Mouse (Mus musculus): ENCODE data around the gene Myo1f. TPM values are rescaled to one million over a fixed set of nuclear protein-coding genes. Genes with fewer than 3 reads are reported as not detected.

The Myo1f gene
- polyA plus RNA-seq, 1 experiment from 2014 or later, result not detected

DNA sequence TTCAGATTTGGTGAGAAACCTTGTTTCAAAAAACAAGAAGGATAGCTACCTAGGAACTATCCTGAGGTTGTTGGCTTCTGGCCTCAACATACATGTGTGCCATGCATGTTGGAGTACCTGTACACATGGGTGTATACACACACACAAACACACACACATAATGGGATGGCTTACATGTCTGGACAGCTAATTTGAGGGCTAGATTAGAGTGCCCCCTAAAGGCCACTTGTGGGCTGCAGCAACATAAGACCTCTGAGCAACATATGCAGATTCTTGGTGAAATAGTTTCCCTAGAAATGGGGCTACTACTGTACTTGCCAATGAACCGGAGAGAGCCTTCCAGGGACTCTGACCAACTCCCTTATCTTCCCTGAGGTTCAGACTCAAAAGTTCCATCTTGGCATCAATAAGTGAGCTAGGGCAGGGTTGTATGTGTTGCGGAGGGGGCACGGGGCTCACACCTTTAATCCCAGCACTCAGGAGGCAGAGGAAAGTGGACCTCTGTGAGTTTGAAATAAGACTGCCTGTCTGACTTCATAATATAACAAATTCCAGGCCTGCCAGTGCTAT, 16.3 kb upstream of the Myo1f start:
- CTCF ChIA-PET, result interaction anchor here (0.9 to 1.7 kb wide), 9 partner anchors 10 to 106 kb away, joined by 3 to 7 read pairs (median 4); partner anchors contain the start of genes Myo1f and Zfp414
- DNase-seq (ENCODE audit: low read depth, low spot score) (no peak), ATAC-seq (peak; percentile 47)
- in situ Hi-C loops (cut with MboI; ENCODE audit: low pct_unique_long_range_greater_than_20kb), result loop anchor here (5.0 to 10.0 kb wide), 2 partner anchors 97 to 286 kb away; partner anchors contain the start of genes Ndufa7 and Rps28
- TF ChIP-seq CTCF (IDR thresholded peaks at IDR 0.05), result peak; percentile 87
- no peaks in the 10 kb centered on the region for H3K27me3 ChIP-seq
- POLR2A ChIA-PET, result no interaction called here

DNA sequence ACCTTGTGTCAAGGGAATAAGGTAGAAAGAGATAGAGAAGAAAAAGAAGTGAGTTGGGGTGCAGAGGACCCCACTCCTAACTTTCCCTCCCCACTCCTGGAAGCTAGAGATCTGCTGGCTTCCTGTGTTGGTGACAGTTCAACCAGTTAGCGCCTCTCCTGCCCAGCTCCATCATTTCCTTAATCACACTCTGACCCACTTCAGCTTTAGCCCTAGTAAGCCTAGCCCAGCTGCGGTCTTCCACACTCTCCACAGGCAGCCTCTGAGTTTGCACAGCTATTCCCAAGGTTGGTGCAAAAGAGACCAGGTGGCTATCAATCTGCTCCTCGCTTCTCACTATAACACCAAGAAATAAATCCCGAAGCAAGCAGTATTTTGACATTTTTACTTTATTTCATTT, 15.6 kb upstream of the Myo1f start:
- DNase-seq (ENCODE audit: low read depth, low spot score) (no peak), ATAC-seq (no peak)
- ChIA-PET POLR2A (no interaction called here), CTCF (interaction anchor here (0.9 to 1.7 kb wide), 8 partner anchors 10 to 106 kb away, joined by 3 to 4 read pairs (median 4); partner anchors contain the start of genes Myo1f and Zfp414)
- no peak for TF ChIP-seq CTCF (IDR thresholded peaks at IDR 0.05)
- H3K27me3 ChIP-seq, result no peaks in the 10 kb centered on the region
- in situ Hi-C loops (cut with MboI; ENCODE audit: low pct_unique_long_range_greater_than_20kb), result loop anchor here (5.0 to 10.0 kb wide), 2 partner anchors 98 to 285 kb away; partner anchors contain the start of genes Ndufa7 and Rps28

DNA sequence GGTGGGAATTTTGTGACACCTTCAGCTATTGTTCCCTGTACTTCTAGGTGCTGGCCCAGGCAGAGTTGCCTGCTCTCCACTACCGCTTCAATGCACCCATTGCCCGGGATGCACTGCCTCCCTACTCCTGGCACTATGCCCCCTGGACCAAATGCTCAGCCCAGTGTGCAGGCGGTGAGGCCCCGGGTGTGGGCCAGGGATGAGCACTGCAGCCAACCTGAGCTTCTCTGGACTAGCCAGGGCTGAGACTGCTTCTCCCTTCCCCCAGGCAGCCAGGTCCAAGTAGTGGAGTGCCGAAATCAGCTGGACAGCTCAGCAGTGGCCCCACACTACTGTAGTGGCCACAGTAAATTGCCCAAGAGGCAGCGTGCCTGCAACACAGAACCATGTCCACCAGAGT, 6.3 kb upstream of the Myo1f start:
- no peaks in the 10 kb centered on the region for H3K27me3 ChIP-seq
- ChIA-PET POLR2A (no interaction called here), CTCF (interaction anchor here (1.4 kb wide), 1 partner anchor 10 kb away, joined by 4 read pairs; no protein-coding TSS in a partner anchor)
- ATAC-seq (no peak), DNase-seq (ENCODE audit: low read depth, low spot score) (no peak)
- TF ChIP-seq CTCF (IDR thresholded peaks at IDR 0.05), result no peak
- in situ Hi-C loops (cut with MboI; ENCODE audit: low pct_unique_long_range_greater_than_20kb), result no loop called here

DNA sequence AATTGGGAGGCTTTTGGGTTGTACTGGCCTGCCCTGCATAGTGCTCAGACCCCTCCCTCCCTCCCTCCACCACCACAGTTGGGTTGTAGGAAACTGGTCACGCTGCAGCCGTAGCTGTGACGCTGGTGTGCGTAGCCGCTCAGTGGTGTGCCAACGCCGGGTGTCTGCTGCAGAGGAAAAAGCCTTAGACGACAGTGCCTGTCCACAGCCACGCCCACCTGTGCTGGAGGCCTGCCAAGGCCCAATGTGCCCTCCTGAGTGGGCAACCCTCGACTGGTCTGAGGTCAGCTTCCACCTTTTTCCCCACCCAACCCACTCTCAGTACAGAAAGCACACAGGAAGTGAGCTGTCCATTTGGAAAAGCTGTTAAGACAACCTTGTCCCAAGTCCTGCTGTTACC, 5.1 kb upstream of the Myo1f start:
- no peak for TF ChIP-seq CTCF (IDR thresholded peaks at IDR 0.05)
- DNase-seq (ENCODE audit: low read depth, low spot score), result no peak
- in situ Hi-C loops (cut with MboI; ENCODE audit: low pct_unique_long_range_greater_than_20kb), result no loop called here
- H3K27me3 ChIP-seq, result no peaks in the 10 kb centered on the region
- POLR2A ChIA-PET, result no interaction called here
- CTCF ChIA-PET, result interaction anchor here (1.4 kb wide), 1 partner anchor 11 kb away, joined by 4 read pairs; no protein-coding TSS in a partner anchor
- no peak for ATAC-seq

DNA sequence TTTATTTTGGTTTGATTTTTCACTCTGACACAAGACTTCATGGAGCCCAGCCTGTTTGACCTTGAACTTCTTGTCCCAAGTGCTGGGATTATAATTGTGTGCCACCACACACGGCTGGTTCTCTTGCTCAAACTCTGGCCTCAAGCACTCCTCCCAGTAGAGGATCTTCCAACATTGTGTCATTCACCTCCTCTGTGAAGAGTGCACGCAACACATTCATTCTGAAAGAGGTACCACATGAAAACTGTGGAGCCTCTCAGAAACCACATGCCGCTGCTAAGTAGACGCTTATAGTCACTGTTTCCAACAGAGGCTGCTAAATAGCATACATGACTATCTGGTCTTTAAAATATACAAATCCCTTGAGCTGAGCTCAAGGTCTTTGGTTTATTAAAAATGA, 3.4 kb upstream of the Myo1f start:
- POLR2A ChIA-PET, result no interaction called here

DNA sequence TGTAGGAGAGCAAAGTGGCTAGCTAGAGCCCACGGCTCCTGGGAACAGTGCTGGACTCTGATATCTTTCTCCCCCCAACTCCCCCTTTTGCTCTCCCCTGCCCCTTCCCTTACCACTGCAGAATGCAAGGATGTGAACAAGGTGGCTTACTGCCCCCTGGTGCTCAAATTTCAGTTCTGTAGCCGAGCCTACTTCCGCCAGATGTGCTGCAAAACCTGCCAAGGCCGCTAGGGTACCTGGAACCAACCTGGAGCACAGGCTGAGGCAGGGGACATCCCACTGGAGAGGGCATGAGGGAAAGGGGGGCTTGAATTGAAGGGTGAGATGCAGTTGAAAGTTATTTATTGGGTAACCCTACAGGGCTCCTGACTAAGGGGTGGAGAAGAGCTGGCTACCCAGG, 2.5 kb upstream of the Myo1f start:
- no peak for TF ChIP-seq CTCF (IDR thresholded peaks at IDR 0.05)
- peaks cover 3% of the 10 kb centered on the region for H3K27me3 ChIP-seq
- DNase-seq (ENCODE audit: low read depth, low spot score) (no peak), ATAC-seq (no peak)
- in situ Hi-C loops (cut with MboI; ENCODE audit: low pct_unique_long_range_greater_than_20kb), result no loop called here
- ChIA-PET CTCF (interaction anchor here (1.6 kb wide), 1 partner anchor 12 kb away, joined by 4 read pairs; no protein-coding TSS in a partner anchor), POLR2A (interaction anchor here (0.5 kb wide), 1 partner anchor 724 kb away, joined by 3 read pairs; no protein-coding TSS in a partner anchor)

More for the DNA sequence above, 3.4 kb upstream of the Myo1f start:
- ATAC-seq (no peak), DNase-seq (ENCODE audit: low read depth, low spot score) (no peak)
- CTCF ChIA-PET, result interaction anchor here (1.6 kb wide), 1 partner anchor 13 kb away, joined by 4 read pairs; no protein-coding TSS in a partner anchor
- in situ Hi-C loops (cut with MboI; ENCODE audit: low pct_unique_long_range_greater_than_20kb), result no loop called here
- H3K27me3 ChIP-seq, result no peaks in the 10 kb centered on the region
- TF ChIP-seq CTCF (IDR thresholded peaks at IDR 0.05), result no peak

DNA sequence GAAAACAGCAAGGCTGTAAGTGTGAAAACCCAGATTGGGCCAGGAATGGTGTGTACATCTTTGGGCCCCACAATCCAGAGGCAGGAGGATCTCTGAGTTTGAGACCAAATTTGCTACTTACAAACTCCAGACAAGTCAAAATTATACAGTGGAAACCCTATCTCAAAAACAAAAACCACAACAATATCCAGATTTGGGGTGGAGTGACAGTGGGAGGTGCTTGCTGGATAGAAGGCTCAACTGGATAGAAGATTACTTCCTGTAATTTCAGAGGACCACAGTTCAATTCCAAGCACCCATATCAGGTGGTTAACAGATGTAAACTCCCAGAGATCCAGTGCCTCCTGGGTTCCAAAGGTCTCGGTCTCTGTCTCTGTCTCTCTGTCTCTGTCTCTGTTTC, 971 bp upstream of the Myo1f start:
- in situ Hi-C loops (cut with MboI; ENCODE audit: low pct_unique_long_range_greater_than_20kb), result no loop called here
- ChIA-PET CTCF (no interaction called here), POLR2A (no interaction called here)
- DNase-seq (ENCODE audit: low read depth, low spot score), result no peak
- ATAC-seq, result no peak
- no peak for TF ChIP-seq CTCF (IDR thresholded peaks at IDR 0.05)
- peaks cover 7% of the 10 kb centered on the region for H3K27me3 ChIP-seq

DNA sequence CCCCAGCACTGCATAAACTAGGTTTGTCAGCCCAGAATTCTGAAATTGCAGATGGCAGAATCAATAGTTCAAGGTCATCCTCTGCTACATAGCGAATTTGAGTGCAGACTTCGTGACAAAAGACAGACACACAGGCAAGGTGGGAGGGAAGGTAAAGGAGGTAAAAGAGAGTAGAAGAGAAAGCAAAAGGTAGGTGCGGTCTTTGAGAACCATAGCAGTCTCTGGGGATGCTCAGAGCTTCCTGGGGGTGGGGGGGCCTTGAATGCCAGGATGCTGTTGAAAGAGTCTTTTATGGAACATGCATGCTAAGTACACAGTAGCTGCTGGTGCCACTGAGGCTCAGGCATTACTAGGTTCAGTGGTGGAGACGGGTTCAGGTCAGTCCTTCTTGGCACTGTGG, 2.4 kb downstream of the Myo1f start:
- in situ Hi-C loops (cut with MboI; ENCODE audit: low pct_unique_long_range_greater_than_20kb), result no loop called here
- ATAC-seq (no peak), DNase-seq (ENCODE audit: low read depth, low spot score) (no peak)
- no peak for TF ChIP-seq CTCF (IDR thresholded peaks at IDR 0.05)
- CTCF ChIA-PET, result no interaction called here
- POLR2A ChIA-PET, result no interaction called here
- H3K27me3 ChIP-seq, result peaks cover 7% of the 10 kb centered on the region

DNA sequence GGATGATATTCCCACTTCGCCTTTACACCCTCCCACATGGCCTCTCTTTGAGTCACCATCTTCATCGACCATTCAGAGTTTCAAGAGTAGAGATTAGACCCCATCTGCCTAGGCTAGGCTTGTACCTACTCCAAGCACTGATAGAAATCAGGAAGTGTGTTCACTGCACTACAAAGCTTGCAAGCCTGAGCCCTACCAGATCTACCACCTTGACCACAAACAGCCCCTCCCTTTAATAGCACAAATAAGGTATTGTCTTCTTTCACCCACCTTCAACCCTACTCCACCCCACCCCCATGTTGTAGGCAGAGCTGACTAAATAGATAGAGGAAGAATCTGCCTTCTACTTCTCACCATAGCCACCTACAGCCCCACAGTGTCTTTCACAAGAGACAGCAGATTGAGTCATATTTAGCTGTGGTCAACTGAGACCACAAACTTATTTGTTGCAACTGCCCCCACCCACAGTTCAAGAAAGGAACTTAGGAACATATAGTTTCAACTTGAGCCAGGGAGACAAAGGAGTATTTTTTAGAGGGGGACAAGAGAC, 8.1 kb downstream of the Myo1f start:
- ChIA-PET CTCF (interaction anchor here (1.4 kb wide), 1 partner anchor 24 kb away, joined by 3 read pairs; no protein-coding TSS in a partner anchor), POLR2A (no interaction called here)
- TF ChIP-seq CTCF (IDR thresholded peaks at IDR 0.05), result no peak
- H3K27me3 ChIP-seq, result peaks cover 8% of the 10 kb centered on the region
- DNase-seq (ENCODE audit: low read depth, low spot score) (no peak), ATAC-seq (no peak)
- in situ Hi-C loops (cut with MboI; ENCODE audit: low pct_unique_long_range_greater_than_20kb), result no loop called here

DNA sequence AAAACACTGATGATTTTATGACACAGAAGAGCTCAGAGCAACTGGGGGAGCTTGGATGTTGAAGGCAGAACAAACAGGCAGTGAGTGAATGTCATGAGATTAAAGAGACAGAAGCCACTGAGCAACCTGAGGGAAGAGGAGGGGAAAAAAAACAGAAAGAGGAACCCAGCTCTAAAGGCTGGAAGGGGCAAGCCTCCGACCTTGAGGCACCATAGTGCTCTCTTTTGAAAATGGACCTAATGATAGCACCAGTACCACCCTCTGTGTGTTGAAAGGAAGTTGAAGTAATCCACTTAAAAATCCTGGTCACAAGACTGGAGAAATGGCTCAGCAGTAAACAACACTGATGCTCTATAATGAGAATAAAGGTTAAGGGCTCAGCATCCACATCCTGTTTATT, 9.1 kb downstream of the Myo1f start:
- POLR2A ChIA-PET, result no interaction called here
- CTCF ChIA-PET, result interaction anchor here (1.7 kb wide), 1 partner anchor 12 kb away, joined by 4 read pairs; no protein-coding TSS in a partner anchor
- TF ChIP-seq CTCF (IDR thresholded peaks at IDR 0.05), result no peak
- in situ Hi-C loops (cut with MboI; ENCODE audit: low pct_unique_long_range_greater_than_20kb), result no loop called here
- peaks cover 8% of the 10 kb centered on the region for H3K27me3 ChIP-seq
- ATAC-seq (no peak), DNase-seq (ENCODE audit: low read depth, low spot score) (no peak)

DNA sequence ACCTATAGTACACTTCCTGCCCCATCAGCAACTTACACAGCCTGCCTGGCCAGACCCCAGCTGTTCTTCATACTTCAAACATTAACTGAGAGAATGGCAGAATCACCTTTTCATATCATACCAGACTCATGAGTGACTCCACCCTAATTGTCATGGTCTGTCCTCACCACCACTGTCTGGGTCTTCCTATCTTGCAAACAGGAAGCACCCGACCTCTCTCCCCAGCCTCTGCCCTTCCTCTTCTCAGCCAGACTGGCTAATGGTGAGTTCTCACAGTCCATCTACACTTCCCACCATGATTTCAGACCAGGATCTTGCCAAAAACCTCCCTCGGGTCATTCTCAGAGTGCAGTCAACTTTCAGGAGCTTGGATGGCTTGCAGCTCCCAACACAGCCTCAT, 10.7 kb downstream of the Myo1f start:
- peaks cover 12% of the 10 kb centered on the region for H3K27me3 ChIP-seq
- ATAC-seq (no peak), DNase-seq (ENCODE audit: low read depth, low spot score) (no peak)
- in situ Hi-C loops (cut with MboI; ENCODE audit: low pct_unique_long_range_greater_than_20kb), result no loop called here
- CTCF ChIA-PET, result no interaction called here
- POLR2A ChIA-PET, result no interaction called here
- no peak for TF ChIP-seq CTCF (IDR thresholded peaks at IDR 0.05)
